Mouse (Mus musculus) MEL (cell line): Measurements from ENCODE around the gene Gm20388. TPM values are rescaled to one million over a fixed set of nuclear protein-coding genes. Genes with fewer than 3 reads are reported as not detected.

Source experiments
- DNase-seq: peaks from one replicate; pipeline ENCODE4 v3.0.0; 2011; ENCODE audit warnings: low read depth, low spot score
- H3K27ac ChIP-seq: 2 replicates; pipeline ENCODE4 v1.5.1; 2012; ENCODE audit warnings: low read depth, mild to moderate bottlenecking, control low read depth, low read length, moderate library complexity; ENCODE audit not compliant: control insufficient read depth
- H3K27me3 ChIP-seq, 2 experiments: fragments of 150-350 bp in 1 of 2; sonication (generic) in 1 of 2; 2 replicates each; pipeline ENCODE4 v1.6.1; 2012; ENCODE audit warnings: low read length in 2 of 2, mild to moderate bottlenecking in 2 of 2, improper control_type of control experiment in 1 of 2, moderate library complexity in 1 of 2; ENCODE audit not compliant: insufficient read depth in 2 of 2, control insufficient read depth in 1 of 2
- H3K36me3 ChIP-seq, 2 experiments: 2 replicates each; pipeline ENCODE4 v1.6.1; 2012 to 2014; ENCODE audit warnings: low read length in 2 of 2, improper control_type of control experiment in 1 of 2, inconsistent platforms in 1 of 2, mild to moderate bottlenecking in 1 of 2; ENCODE audit not compliant: insufficient read depth in 2 of 2, control insufficient read depth in 1 of 2
- H3K4me1 ChIP-seq, 2 experiments: fragments of 150-350 bp in 1 of 2; sonication (generic) in 1 of 2; 2 replicates each; pipeline ENCODE4 v1.6.1; 2012; ENCODE audit warnings: low read length in 2 of 2, improper control_type of control experiment in 1 of 2, mild to moderate bottlenecking in 1 of 2; ENCODE audit not compliant: insufficient read depth in 2 of 2, control insufficient read depth in 1 of 2
- H3K4me3 ChIP-seq, 2 experiments: fragments of 150-350 bp in 1 of 2; sonication (generic) in 1 of 2; 2 replicates each; pipeline ENCODE4 v1.5.1; 2012; ENCODE audit warnings: low read depth in 2 of 2, low read length in 2 of 2, mild to moderate bottlenecking in 2 of 2, moderate library complexity in 2 of 2, control low read depth in 1 of 2, improper control_type of control experiment in 1 of 2; ENCODE audit not compliant: control insufficient read depth in 1 of 2, insufficient read depth in 1 of 2
- H3K79me2 ChIP-seq: 2 replicates; pipeline ENCODE4 v1.6.1; 2012; ENCODE audit warnings: mild to moderate bottlenecking, low read length, moderate library complexity; ENCODE audit not compliant: control insufficient read depth, poor library complexity, insufficient read depth
- H3K9ac ChIP-seq: 2 replicates; pipeline ENCODE4 v1.6.1; 2012; ENCODE audit warnings: low read depth, mild to moderate bottlenecking, control low read depth, low read length, moderate library complexity; ENCODE audit not compliant: control insufficient read depth, poor library complexity, severe bottlenecking
- H3K9me3 ChIP-seq: fragments of 150-350 bp; sonication (generic); replicated peaks from 2 replicates; pipeline ENCODE4 v1.6.1; 2012; ENCODE audit warnings: mild to moderate bottlenecking, low read length, improper control_type of control experiment, moderate library complexity; ENCODE audit not compliant: insufficient read depth
- CTCF ChIP-seq, 3 experiments: IDR thresholded peaks in 2 of 3; conservative IDR thresholded peaks in 1 of 3; 2 replicates each; pipeline ENCODE4 v1.5.1; 2011 to 2012; ENCODE audit warnings: low read length in 3 of 3, low read depth in 2 of 3, mild to moderate bottlenecking in 2 of 3, improper control_type of control experiment in 1 of 3, inconsistent platforms in 1 of 3, mixed read lengths in 1 of 3, moderate library complexity in 1 of 3; ENCODE audit not compliant: control insufficient read depth in 1 of 3, insufficient read depth in 1 of 3, poor library complexity in 1 of 3, severe bottlenecking in 1 of 3
- HCFC1 ChIP-seq: IDR thresholded peaks from 2 replicates; pipeline ENCODE4 v1.6.1; 2012; ENCODE audit warnings: low read depth, mild to moderate bottlenecking, inconsistent platforms, low read length, improper control_type of control experiment, moderate library complexity
- JUND ChIP-seq: IDR thresholded peaks from 2 replicates; pipeline ENCODE4 v1.6.1; 2011; ENCODE audit warnings: low read depth, mild to moderate bottlenecking, improper control_type of control experiment, low read length
- MAFK ChIP-seq: IDR thresholded peaks from 2 replicates; pipeline ENCODE4 v1.6.1; 2011; ENCODE audit warnings: low read depth, mild to moderate bottlenecking, low read length, improper control_type of control experiment, borderline replicate concordance
- MAZ ChIP-seq: IDR thresholded peaks from 2 replicates; pipeline ENCODE4 v1.6.1; 2012; ENCODE audit warnings: low read depth, mild to moderate bottlenecking, inconsistent platforms, low read length, improper control_type of control experiment
- MYB ChIP-seq: IDR thresholded peaks from 2 replicates; pipeline ENCODE4 v1.6.1; 2011; ENCODE audit warnings: mild to moderate bottlenecking, low read depth, low read length, improper control_type of control experiment
- MYC ChIP-seq: IDR thresholded peaks from 2 replicates; pipeline ENCODE4 v1.6.1; 2011; ENCODE audit warnings: low read depth, mild to moderate bottlenecking, low read length, improper control_type of control experiment, moderate library complexity
- POLR2A ChIP-seq, 2 experiments: IDR thresholded peaks; 2 replicates each; pipeline ENCODE4 v1.6.1; 2011 to 2012; ENCODE audit warnings: low read length in 2 of 2, mild to moderate bottlenecking in 2 of 2, control low read depth in 1 of 2, improper control_type of control experiment in 1 of 2, low read depth in 1 of 2, moderate library complexity in 1 of 2; ENCODE audit not compliant: control insufficient read depth in 1 of 2, insufficient read depth in 1 of 2, poor library complexity in 1 of 2
- RAD21 ChIP-seq: IDR thresholded peaks from 2 replicates; pipeline ENCODE4 v1.6.1; 2011; ENCODE audit warnings: mild to moderate bottlenecking, low read depth, low read length, improper control_type of control experiment
- RCOR1 ChIP-seq: IDR thresholded peaks from 2 replicates; pipeline ENCODE4 v1.6.1; 2012; ENCODE audit warnings: low read depth, mild to moderate bottlenecking, inconsistent platforms, low read length, improper control_type of control experiment
- SMC3 ChIP-seq: IDR thresholded peaks from 2 replicates; pipeline ENCODE4 v1.6.1; 2011; ENCODE audit warnings: low read depth, low read length, improper control_type of control experiment
- TBP ChIP-seq: IDR thresholded peaks from 2 replicates; pipeline ENCODE4 v1.8.0; 2011; ENCODE audit warnings: low read depth, low read length, improper control_type of control experiment
- TCF12 ChIP-seq: IDR thresholded peaks from 2 replicates; pipeline ENCODE4 v1.6.1; 2014; ENCODE audit warnings: low read depth, mild to moderate bottlenecking, inconsistent platforms, low read length, improper control_type of control experiment, moderate library complexity
- UBTF ChIP-seq: IDR thresholded peaks from 2 replicates; pipeline ENCODE4 v1.6.1; 2012; ENCODE audit warnings: low read depth, mild to moderate bottlenecking, inconsistent platforms, low read length, improper control_type of control experiment, moderate library complexity, borderline replicate concordance; ENCODE audit not compliant: insufficient read depth
- ZC3H11A ChIP-seq: IDR thresholded peaks from 2 replicates; pipeline ENCODE4 v1.6.1; 2012; ENCODE audit warnings: low read depth, mild to moderate bottlenecking, inconsistent platforms, low read length, improper control_type of control experiment
- polyA plus RNA-seq, 2 experiments: library from polyadenylated mRNA; stranded (reverse) in 1 of 2; unstranded in 1 of 2; fragments of >175 nt in 1 of 2; fragments of >200 nt in 1 of 2; gene quantifications; 2 replicates each; pipeline versions ENCODE4 v1.2.1 to v1.2.4; 2012; ENCODE audit warnings: low replicate concordance in 2 of 2, low read depth in 1 of 2; ENCODE audit not compliant: insufficient read length in 2 of 2, insufficient read depth in 1 of 2, missing spikeins in 1 of 2
- total RNA-seq: library from RNA; depleted of rRNA; stranded (reverse); fragments of 300-350 nt; gene quantifications from 2 replicates; pipeline ENCODE4 v1.2.3, GENCODE M21; 2012

The Gm20388 gene
- total and polyA plus RNA-seq, 3 experiments = 11.1 to 17.8 TPM; not detected in 1

DNA sequence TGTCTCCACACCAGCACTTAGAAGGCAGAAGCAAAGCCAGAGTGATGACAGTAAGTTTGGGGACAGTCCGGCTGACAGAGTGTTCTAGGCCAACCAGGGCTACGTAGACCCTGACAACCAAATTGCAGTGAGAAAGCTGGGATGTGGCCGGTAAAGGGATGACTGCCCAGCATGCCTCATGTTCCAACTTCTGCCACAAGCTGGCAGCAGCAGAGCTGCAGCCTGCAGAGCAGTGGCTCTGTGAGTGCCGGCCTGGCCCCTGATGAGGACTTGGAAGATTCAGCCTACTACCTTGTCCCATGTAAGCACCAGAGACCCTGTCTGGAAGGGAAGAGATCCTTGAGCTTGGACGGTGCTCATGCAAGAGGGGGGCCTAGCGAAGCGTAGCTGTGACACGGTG is 765.1 kb downstream of the Gm20388 start:
- H3K27me3 ChIP-seq = no peaks in the 10 kb centered on the region
- TF ChIP-seq CTCF (IDR thresholded peaks at IDR 0.05 in 2 of 3, conservative IDR thresholded peaks at IDR 0.05 in 1 of 3; ENCODE audit: control insufficient read depth in 1 of 3, insufficient read depth in 1 of 3, low read depth in 2 of 3, low read length in 3 of 3, poor library complexity in 1 of 3, severe bottlenecking in 1 of 3) (peak in 1 of 3 experiments; percentile 17; a peak in 1 of 6 replicates), SMC3 (no peak)
- no peak overlapping the region for H3K9ac ChIP-seq
- peaks cover 5 to 6% of the 10 kb centered on the region in 2 experiments for H3K36me3 ChIP-seq
- no peak overlapping the region for H3K27ac ChIP-seq
- peaks cover 3% of the 10 kb centered on the region; the same call in 1 of the 2 replicates for H3K79me2 ChIP-seq
- no peak overlapping the region for H3K4me3 ChIP-seq
- H3K9me3 ChIP-seq = no peaks in the 10 kb centered on the region
- no peak for DNase-seq
- peaks cover 0 to 9% of the 10 kb centered on the region in 2 experiments; a peak in 2 of 4 replicates for H3K4me1 ChIP-seq

DNA sequence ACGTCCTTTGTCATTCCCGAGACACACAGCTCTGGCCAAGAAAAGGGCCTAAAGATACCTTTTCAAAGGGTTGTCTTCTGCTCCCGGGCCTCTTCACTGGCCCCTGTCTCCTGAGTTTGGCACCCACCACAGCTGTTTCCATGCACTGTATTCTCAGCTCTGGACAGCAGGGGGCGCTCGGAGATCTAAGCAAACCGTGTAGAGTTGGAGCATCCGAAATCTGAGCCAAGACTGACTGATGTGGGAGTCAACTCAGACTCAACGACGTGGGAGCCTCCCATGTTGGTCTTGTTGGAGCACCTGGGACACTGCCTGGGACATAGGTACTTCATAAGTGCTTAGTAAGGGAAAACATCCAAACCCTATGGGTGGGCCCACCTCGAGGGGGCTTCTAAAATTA is 767.8 kb downstream of the Gm20388 start:
- Histone ChIP-seq H3K27ac (no peak overlapping the region), H3K79me2 (no peaks in the 10 kb centered on the region), H3K9me3 (no peaks in the 10 kb centered on the region), H3K4me3 (no peak overlapping the region), H3K9ac (no peak overlapping the region), H3K27me3 (no peaks in the 10 kb centered on the region), H3K36me3 (peaks cover 0 to 5% of the 10 kb centered on the region in 2 experiments; a peak in 3 of 4 replicates), H3K4me1 (peaks cover 0 to 9% of the 10 kb centered on the region in 2 experiments; a peak in 2 of 4 replicates)
- no peak for TF ChIP-seq JUND
- no peak for TF ChIP-seq TBP
- TF ChIP-seq MAZ = no peak
- no peak for TF ChIP-seq HCFC1
- TF ChIP-seq TCF12 = no peak
- peak; percentile 28; the same call in 1 of the 2 replicates for TF ChIP-seq ZC3H11A
- no peak for TF ChIP-seq POLR2A (IDR thresholded peaks at IDR 0.05; ENCODE audit: control insufficient read depth in 1 of 2, insufficient read depth in 1 of 2, low read depth in 1 of 2, low read length in 2 of 2, poor library complexity in 1 of 2)
- TF ChIP-seq MYB = no peak
- TF ChIP-seq RAD21 = peak; percentile 68
- TF ChIP-seq CTCF (IDR thresholded peaks at IDR 0.05 in 2 of 3, conservative IDR thresholded peaks at IDR 0.05 in 1 of 3; ENCODE audit: control insufficient read depth in 1 of 3, insufficient read depth in 1 of 3, low read depth in 2 of 3, low read length in 3 of 3, poor library complexity in 1 of 3, severe bottlenecking in 1 of 3) = peak; percentile 75 to 94 (median 85)
- TF ChIP-seq MAFK = no peak
- TF ChIP-seq RCOR1 = 0 out of 2 replicates have a peak, but pooled peaks have one; percentile 17
- peak; percentile 65 for TF ChIP-seq SMC3
- no peak for TF ChIP-seq UBTF
- no peak for TF ChIP-seq MYC
- DNase-seq = peak; percentile 83
